Mouse (Mus musculus): ENCODE data around the gene Pla2g5. TPM values are rescaled to one million over a fixed set of nuclear protein-coding genes. Genes with fewer than 3 reads are reported as not detected.
A peak's percentile ranks its signal among the peaks of the same experiment; 100 is the strongest.
"Not testable (repeated sequence)": the region's sequence is repeated elsewhere in the genome, so short reads cannot be mapped to it uniquely, and the experiment has no call there.

Gene Pla2g5
- total RNA-seq (2021), result 1 to 10 TPM in 1 of 2 experiments, under 1 TPM in 1; 0.65 to 2.1 TPM
- long read RNA-seq, partial matches to known transcripts, result 0 of 2 reads
- long read RNA-seq, other reads (novel, unspliced or antisense), result 1 of 2 reads

GRCm38 (mm10) chr4:138863344-138863998, at the start of gene Pla2g5:
Gene Pla2g5 (minus strand): TSS chr4:138863482.
- DNase-seq (ENCODE audit: low spot score in 2 of 2), result peak in 1 of 2 experiments; percentile 6

- DNase-seq (ENCODE audit: low spot score in 2 of 2), result no peak
Measured at GRCm38 (mm10) chr4:138905624-138906337, 42.5 kb upstream of the Pla2g5 start.

- DNase-seq (ENCODE audit: low spot score in 2 of 2), result no peak
Measured at GRCm38 (mm10) chr4:138899361-138899760, 36.1 kb upstream of the Pla2g5 start.

DNA sequence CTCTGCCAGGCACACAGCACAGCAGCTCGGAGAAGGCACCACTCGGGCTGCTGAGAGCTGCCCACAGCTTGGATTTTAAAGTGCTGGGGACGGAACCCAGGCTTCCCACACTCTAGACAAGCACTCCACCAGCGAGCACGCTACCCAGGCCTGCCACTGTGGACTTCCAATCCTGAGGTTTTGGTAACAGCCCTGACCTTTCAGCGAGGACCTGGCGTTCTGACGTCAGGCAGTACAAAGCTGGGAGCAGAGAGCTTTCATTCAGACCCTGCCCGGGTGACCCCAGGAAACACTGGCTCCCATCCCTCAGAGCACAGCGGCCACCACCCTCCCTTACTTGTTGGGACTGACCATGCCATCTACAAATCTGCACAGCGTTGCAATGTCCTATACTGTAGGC, 30.5 kb upstream of the Pla2g5 start:
- not testable (repeated sequence) for DNase-seq (ENCODE audit: low spot score in 2 of 2)

DNA sequence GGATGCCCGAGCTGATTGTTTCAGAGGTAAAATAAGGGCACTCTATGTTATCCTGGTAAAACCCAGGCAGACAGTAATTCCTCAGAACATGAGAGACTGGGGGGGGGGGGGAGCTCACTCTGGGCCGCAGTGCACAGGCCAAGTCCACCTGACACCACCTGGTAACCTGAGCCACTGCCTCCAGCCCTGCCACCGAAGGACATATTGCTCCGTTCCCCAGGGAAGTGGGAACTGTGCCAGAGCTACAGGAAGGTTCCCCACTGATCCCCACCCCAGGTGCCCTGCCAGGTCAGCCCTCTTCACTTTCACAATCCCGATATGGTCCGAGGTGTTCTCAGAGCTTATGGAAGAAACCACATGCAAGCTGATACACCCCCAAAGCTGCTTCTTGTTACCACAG, 29.4 kb upstream of the Pla2g5 start:
- no peak for DNase-seq (ENCODE audit: low spot score in 2 of 2)

- DNase-seq (ENCODE audit: low spot score in 2 of 2), result no peak
Measured at GRCm38 (mm10) chr4:138889635-138890034, 26.4 kb upstream of the Pla2g5 start.

GRCm38 (mm10) chr4:138889165-138889564, 25.9 kb upstream of the Pla2g5 start:
- no peak for DNase-seq (ENCODE audit: low spot score in 2 of 2)

DNA sequence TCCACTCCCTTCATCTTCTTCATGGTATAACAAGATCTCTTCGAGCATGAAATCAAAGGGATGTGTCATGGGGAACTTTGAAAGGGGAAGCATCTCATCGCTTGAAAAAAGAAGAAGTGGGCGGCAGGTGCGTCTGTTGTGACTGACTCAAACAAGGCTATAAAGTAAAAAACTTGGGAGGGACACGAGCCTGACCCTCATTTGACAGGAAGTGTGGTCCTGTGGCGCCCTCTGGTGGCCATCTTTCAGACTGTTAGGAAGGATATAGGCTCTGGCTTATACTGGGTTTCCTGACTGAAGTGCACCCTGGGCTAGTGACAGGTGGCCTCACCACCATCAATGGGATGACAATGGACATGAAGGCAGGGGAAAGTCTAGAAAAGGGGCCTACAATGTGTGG, 21.0 kb upstream of the Pla2g5 start:
- peak; percentile 93 to 94 for DNase-seq (ENCODE audit: low spot score in 2 of 2)

- no peak for DNase-seq (ENCODE audit: low spot score in 2 of 2)
Measured at GRCm38 (mm10) chr4:138882179-138882578, 18.9 kb upstream of the Pla2g5 start.

GRCm38 (mm10) chr4:138880811-138881584, 17.7 kb upstream of the Pla2g5 start:
- DNase-seq (ENCODE audit: low spot score in 2 of 2), result no peak

DNA sequence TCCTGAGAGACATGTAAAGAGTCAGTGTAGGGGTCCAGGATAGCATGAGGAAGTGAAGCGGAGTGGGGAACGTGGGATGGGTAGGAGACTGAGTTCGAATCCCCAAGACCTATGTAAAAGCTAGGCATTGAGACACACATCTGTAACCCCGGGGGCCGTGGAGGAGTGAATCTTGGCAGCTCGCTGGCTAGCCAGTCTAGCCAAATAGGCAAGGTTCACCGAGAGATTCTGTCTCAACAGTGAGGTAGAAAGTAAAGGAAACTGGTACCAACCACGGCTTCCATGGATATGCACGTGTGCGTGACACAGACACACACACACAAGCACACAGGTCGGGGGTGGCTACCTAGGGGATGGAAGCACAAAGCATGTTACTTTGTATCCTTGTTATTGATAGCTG, 16.5 kb upstream of the Pla2g5 start:
- DNase-seq (ENCODE audit: low spot score in 2 of 2), result no peak

GRCm38 (mm10) chr4:138878783-138879182, 15.5 kb upstream of the Pla2g5 start:
- no peak for DNase-seq (ENCODE audit: low spot score in 2 of 2)

DNA sequence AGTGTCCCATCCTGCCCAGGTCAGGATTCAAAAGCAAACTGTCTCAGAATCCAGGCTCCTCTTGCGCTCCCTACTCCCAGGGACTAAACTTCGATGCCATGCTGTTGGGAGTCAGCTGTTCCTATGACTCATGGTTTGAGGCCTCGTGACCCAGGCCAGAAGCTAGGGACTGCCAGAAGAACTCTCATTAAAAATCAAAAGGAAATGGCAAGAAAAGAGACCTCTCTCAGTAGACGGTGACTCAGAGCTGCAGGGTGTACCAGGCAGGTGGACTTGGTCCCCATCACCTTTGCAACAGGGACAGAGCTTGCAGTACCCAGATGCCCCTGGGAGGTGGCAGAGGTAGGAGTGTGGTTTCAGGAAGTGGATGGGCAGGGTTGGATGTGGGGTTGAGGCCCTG, 14.4 kb upstream of the Pla2g5 start, which contains the start of gene Pla2g2e:
Gene Pla2g2e (plus strand): TSS at position 212 of the 400 bp plus-strand sequence.
- no peak for DNase-seq (ENCODE audit: low spot score in 2 of 2)

- no peak for DNase-seq (ENCODE audit: low spot score in 2 of 2)
Measured at GRCm38 (mm10) chr4:138875986-138876385, 12.7 kb upstream of the Pla2g5 start.

DNA sequence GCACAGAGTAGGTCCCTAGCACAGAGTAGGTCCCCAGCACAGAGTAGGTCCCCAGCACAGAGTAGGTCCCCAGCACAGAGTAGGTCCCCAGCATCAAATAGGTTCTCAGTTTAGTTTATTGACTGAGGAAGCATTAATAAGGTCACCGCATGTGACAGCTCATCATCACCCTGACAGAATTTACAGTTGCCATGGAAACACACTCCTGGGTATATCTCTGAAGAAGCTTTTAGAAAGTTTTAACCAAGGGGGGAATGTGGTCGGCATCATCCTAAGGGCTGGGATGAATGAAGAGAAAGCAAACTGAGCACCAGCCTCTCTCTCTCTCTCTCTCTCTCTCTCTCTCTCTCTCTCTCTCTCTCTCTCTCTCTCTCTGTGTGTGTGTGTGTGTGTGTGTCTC, 12.0 kb upstream of the Pla2g5 start:
- not testable (repeated sequence) for DNase-seq (ENCODE audit: low spot score in 2 of 2)

- no peak for DNase-seq (ENCODE audit: low spot score in 2 of 2)
Measured at GRCm38 (mm10) chr4:138873864-138874263, 10.6 kb upstream of the Pla2g5 start, which contains the start of gene Gm13030. Gene Gm13030 (minus strand): TSS chr4:138873964.

DNA sequence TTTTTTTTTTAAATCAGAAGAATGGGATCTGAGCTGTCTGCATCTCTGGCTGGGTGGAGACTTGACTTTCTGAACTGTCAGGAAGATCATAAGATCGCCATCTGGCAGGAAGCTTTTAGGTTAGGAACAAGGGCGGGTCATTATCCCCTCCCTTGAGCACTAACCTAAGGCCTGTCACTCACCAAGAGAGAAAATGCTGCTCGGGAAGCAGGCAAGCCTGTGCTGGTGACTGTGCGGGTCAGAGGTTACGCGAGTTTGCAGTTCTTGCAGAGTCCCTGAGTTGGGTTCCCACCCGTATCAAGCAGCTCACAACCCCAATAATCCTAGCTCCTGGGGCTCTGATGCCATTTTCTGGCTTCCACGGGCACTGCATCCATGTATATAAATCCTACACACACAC, 5.4 kb upstream of the Pla2g5 start:
- DNase-seq (ENCODE audit: low spot score in 2 of 2), result no peak

- peak; percentile 83 to 86 for DNase-seq (ENCODE audit: low spot score in 2 of 2)
Measured at GRCm38 (mm10) chr4:138866413-138866812, 3.1 kb upstream of the Pla2g5 start.

GRCm38 (mm10) chr4:138865991-138866390, 2.7 kb upstream of the Pla2g5 start:
- no peak for DNase-seq (ENCODE audit: low spot score in 2 of 2)

DNA sequence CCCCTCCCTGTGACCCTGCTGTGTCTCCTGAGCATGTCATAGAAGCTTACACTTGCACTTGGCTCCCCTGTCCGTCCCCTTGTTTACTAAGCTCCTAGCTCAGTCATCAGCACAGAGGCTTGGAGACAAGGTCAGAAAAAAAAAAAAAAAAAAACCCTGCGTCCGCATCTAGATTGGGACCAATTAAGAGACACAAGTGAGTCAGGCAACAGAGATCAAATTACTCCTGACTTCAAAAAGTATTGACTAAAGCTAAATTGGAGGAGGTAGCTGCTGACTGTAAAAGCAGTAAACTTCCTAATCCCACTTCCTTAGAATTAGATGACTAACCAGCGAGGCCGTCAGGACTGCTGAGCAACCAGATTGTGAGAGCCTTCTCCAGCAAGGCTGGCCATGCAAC, 1.8 kb upstream of the Pla2g5 start:
- DNase-seq (ENCODE audit: low spot score in 2 of 2), result no peak

DNA sequence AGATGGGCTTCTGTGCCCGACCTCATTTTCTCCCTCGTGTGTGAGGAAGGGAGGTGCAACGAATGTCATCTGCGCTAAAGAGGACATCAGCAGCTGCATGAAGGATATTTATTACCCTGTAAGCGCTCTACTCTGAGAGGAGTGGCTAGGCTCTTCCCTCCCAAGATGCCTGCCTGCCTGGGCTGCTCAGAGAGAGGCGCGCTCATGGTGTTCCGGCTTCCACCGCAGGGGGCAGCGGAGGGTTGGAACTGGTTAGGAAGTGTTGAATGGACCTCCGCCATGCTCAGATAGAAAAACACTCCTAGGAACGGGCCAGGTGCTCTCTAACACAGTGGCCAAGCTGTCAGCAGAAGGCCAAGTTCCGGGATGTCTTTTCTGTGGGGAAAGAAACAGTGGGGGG, 3.6 kb downstream of the Pla2g5 start:
- peak; percentile 89 to 91 for DNase-seq (ENCODE audit: low spot score in 2 of 2)

GRCm38 (mm10) chr4:138859245-138859644, 4.0 kb downstream of the Pla2g5 start:
- peak; percentile 41 to 57 for DNase-seq (ENCODE audit: low spot score in 2 of 2)
